In the genomic region with DNA sequence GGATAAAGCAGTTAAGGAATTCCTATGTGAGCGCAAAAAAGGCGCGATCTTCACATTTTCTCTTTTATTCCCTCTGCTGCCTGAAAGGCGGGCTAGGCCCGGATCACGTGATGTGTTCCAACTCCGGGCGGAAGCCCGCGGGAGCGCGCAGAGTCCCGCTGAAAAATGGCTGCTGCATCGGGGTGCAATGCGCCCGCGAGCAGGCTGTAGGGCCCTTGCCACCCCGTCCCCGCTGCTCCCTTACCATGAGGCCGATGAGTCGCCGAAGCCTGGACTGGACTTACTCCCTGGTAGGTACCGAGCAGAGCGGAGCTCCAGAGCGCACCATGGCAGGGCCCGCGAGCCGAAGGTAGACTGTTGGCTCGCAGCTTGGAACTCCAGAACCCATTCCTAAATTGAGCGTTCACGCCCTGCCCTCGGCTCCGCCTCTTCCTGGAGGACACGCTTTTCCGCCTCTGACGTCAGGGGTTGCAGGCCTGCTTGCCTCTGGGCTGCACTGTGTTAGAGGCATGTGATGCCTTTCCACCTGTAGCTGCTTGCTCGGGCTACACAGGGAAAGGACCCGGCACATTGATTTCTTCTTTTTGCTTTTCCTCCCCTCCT, we compare ENCODE assay signal across 7 mouse cellular contexts. TPM values are rescaled to one million over a fixed set of nuclear protein-coding genes. Genes with fewer than 3 reads are reported as not detected.
DNase-seq lines count a peak whose midpoint lies in the region; ATAC-seq lines count a peak whose summit lies in the region.

A gene (plus strand): TSS at position 150 of the 603 bp plus-strand sequence.
A gene (minus strand): TSS at position 421 of the 603 bp plus-strand sequence.

- peak within 1 kb of the TSS; percentile 100 for H3K27ac ChIP-seq in intestine, embryonic 16.5 days (ENCODE audit: low read length)
- H3K27ac ChIP-seq in midbrain, embryonic 11.5 days (ENCODE audit: low read depth, low read length) = peak within 1 kb of the TSS; percentile 85

- intact Hi-C loops in left cerebral cortex, postnatal 36 days (cut with DNase I) = loop anchor here (1.0 kb wide), 1 partner anchor 10 kb away; a partner anchor contains a TSS

- H3K9me3 ChIP-seq in intestine, embryonic 16.5 days (ENCODE audit: control insufficient read depth, low read length) = no peaks in the 10 kb centered on the region
- H3K9me3 ChIP-seq in midbrain, embryonic 11.5 days (ENCODE audit: control insufficient read depth, low read length) = no peaks in the 10 kb centered on the region

- H3K27me3 ChIP-seq in intestine, embryonic 16.5 days (replicated peaks; ENCODE audit: control insufficient read depth, insufficient read depth, low read length) = no peaks in the 10 kb centered on the region
- no peaks in the 10 kb centered on the region for H3K27me3 ChIP-seq in midbrain, embryonic 11.5 days (ENCODE audit: control insufficient read depth, insufficient read depth, low read length)

- peak within 1 kb of the TSS; percentile 88 for H3K4me2 ChIP-seq in intestine, embryonic 16.5 days (ENCODE audit: low read depth, low read length)
- H3K4me2 ChIP-seq in midbrain, embryonic 11.5 days = peak within 1 kb of the TSS; percentile 83

- under 1% methylated on average over 38 of the region's 38 CpGs for WGBS in intestine, embryonic 16.5 days
- under 1% methylated on average over 38 of the region's 38 CpGs for WGBS in midbrain, embryonic 11.5 days

- ATAC-seq in intestine, embryonic 16.5 days = peak; percentile 95
- ATAC-seq in midbrain, embryonic 11.5 days (ENCODE audit: low FRiP score) = peak; percentile 94

- H3K9ac ChIP-seq in intestine, embryonic 16.5 days (ENCODE audit: low read depth, low read length) = peak within 1 kb of the TSS; percentile 94
- peak within 1 kb of the TSS; percentile 92 for H3K9ac ChIP-seq in midbrain, embryonic 11.5 days (ENCODE audit: low read length)

- H3K4me1 ChIP-seq in intestine, embryonic 16.5 days (ENCODE audit: control insufficient read depth, insufficient read depth, low read length) = peaks cover 18% of the 10 kb centered on the region
- H3K4me1 ChIP-seq in midbrain, embryonic 11.5 days (ENCODE audit: control insufficient read depth, insufficient read depth, low read length) = peaks cover 10% of the 10 kb centered on the region

- H3K36me3 ChIP-seq in intestine, embryonic 16.5 days (ENCODE audit: control insufficient read depth, insufficient read depth, low read length) = no peaks in the 10 kb centered on the region
- peaks cover 2% of the 10 kb centered on the region; the same call in 1 of the 2 replicates for H3K36me3 ChIP-seq in midbrain, embryonic 11.5 days (ENCODE audit: control insufficient read depth, insufficient read depth, low read length)

- peak within 1 kb of the TSS; percentile 83 for H3K4me3 ChIP-seq in intestine, embryonic 16.5 days (ENCODE audit: low read length)
- H3K4me3 ChIP-seq in midbrain, embryonic 11.5 days (ENCODE audit: low read depth, low read length) = peak within 1 kb of the TSS; percentile 81

- DNase-seq in adrenal gland, adult 8-10 months = peak; percentile 96
- DNase-seq in embryo, embryonic 9.5 days (ENCODE audit: extremely low spot score) = peak; percentile 95
- peak; percentile 83 to 95 for DNase-seq in gastrocnemius, postnatal 4 days (ENCODE audit: low spot score in 2 of 2)
- peak; percentile 95 to 96 for DNase-seq in left cerebral cortex, postnatal 36 days (ENCODE audit: low spot score in 2 of 2)
- DNase-seq in midbrain, embryonic 11.5 days (ENCODE audit: low spot score, missing footprints) = peak; percentile 99
- peak; percentile 95 for DNase-seq in skeletal muscle tissue, adult 2 months (ENCODE audit: low read depth, low spot score)

RNA-seq across cellular contexts. Expression of the first gene that starts in this region (rescaled TPM):
- 10 to 100 TPM; 39.1 to 77.7 (median 55.6) TPM for total RNA-seq in adrenal gland, adult 8-10 months (2022)
- 10 to 100 TPM; 32.9 to 44.3 TPM for total RNA-seq in gastrocnemius, postnatal 4 days (2021)
- 27.4 and 28.9 TPM in 2 replicates for polyA plus RNA-seq in intestine, embryonic 16.5 days (2015; fragmentation: Nextera tagmentation; extraction: Ambion mirVana)
- total RNA-seq in left cerebral cortex, postnatal 36 days (2021) = 10 to 100 TPM in 1 of 2 experiments, 1 to 10 TPM in 1; 9.8 to 15.1 TPM
- polyA plus RNA-seq in midbrain, embryonic 11.5 days (2014; fragmentation: Nextera tagmentation; extraction: Ambion mirVana) = 28.8 and 38.0 TPM in 2 replicates

RNA-seq across cellular contexts. Expression of the second gene that starts in this region (rescaled TPM):
- 10 to 100 TPM; 29.0 to 30.4 (median 29.9) TPM for total RNA-seq in adrenal gland, adult 8-10 months (2022)
- total RNA-seq in gastrocnemius, postnatal 4 days (2021) = 10 to 100 TPM; 20.4 to 21.4 TPM
- polyA plus RNA-seq in intestine, embryonic 16.5 days (2015; fragmentation: Nextera tagmentation; extraction: Ambion mirVana) = 30.4 and 31.4 TPM in 2 replicates
- 10 to 100 TPM; 18.0 to 19.5 TPM for total RNA-seq in left cerebral cortex, postnatal 36 days (2021)
- polyA plus RNA-seq in midbrain, embryonic 11.5 days (2014; fragmentation: Nextera tagmentation; extraction: Ambion mirVana) = 48.9 and 52.3 TPM in 2 replicates

Comparison
In these comparisons a context has a peak if more than half of its experiments do, and no peak if none do; other contexts are left out.
1. Peak in every context shown above with its lines: DNase-seq, ATAC-seq, H3K4me3 ChIP-seq and H3K27ac ChIP-seq.